Mouse (Mus musculus) forebrain, postnatal 0 days (tissue): ENCODE data around the gene Nuf2. TPM values are rescaled to one million over a fixed set of nuclear protein-coding genes. Genes with fewer than 3 reads are reported as not detected.
A peak's percentile ranks its signal among the peaks of the same experiment; 100 is the strongest.
"Not testable (repeated sequence)": the region's sequence is repeated elsewhere in the genome, so short reads cannot be mapped to it uniquely, and the experiment has no call there.

ENCODE experiments used
- ATAC-seq: fragments of 200-750 bp; cut with Nextera tagmentation; 2 replicates; pipeline ENCODE4 v1.8.0; 2017; ENCODE audit warnings: mild to moderate bottlenecking, moderate library complexity
- DNase-seq: peaks from one replicate; pipeline ENCODE4 v3.0.0-alpha.2; 2015
- H3K27ac ChIP-seq: fragments of 300-500 bp; sonication (generic); 2 replicates; pipeline ENCODE4 v1.5.1; 2014; ENCODE audit warnings: low read depth, mild to moderate bottlenecking, antibody characterized with exemption, low read length, moderate library complexity, mixed read lengths
- H3K27me3 ChIP-seq: fragments of 300-500 bp; sonication (generic); 2 replicates; pipeline ENCODE4 v1.6.1; 2014; ENCODE audit warnings: mild to moderate bottlenecking, low read length, mixed read lengths; ENCODE audit not compliant: insufficient read depth
- H3K36me3 ChIP-seq: fragments of 300-500 bp; sonication (generic); 2 replicates; pipeline ENCODE4 v1.6.1; 2014; ENCODE audit warnings: mild to moderate bottlenecking, moderate library complexity; ENCODE audit not compliant: insufficient read depth
- H3K4me1 ChIP-seq: fragments of 300-500 bp; sonication (generic); 2 replicates; pipeline ENCODE4 v1.6.1; 2014; ENCODE audit warnings: antibody characterized with exemption; ENCODE audit not compliant: insufficient read depth
- H3K4me2 ChIP-seq: fragments of 300-500 bp; sonication (generic); 2 replicates; pipeline ENCODE4 v1.6.1; 2014; ENCODE audit warnings: low read depth, mild to moderate bottlenecking, moderate library complexity
- H3K4me3 ChIP-seq: fragments of 300-500 bp; sonication (generic); 2 replicates; pipeline ENCODE4 v1.5.1; 2014; ENCODE audit warnings: low read depth, low read length, mixed read lengths
- H3K9ac ChIP-seq: fragments of 300-500 bp; sonication (generic); 2 replicates; pipeline ENCODE4 v1.6.1; 2014; ENCODE audit warnings: mild to moderate bottlenecking
- H3K9me3 ChIP-seq: fragments of 300-500 bp; sonication (generic); 2 replicates; pipeline ENCODE4 v1.6.1; 2016; ENCODE audit warnings: low read length
- CTCF ChIP-seq: sonication (generic); IDR thresholded peaks from 2 replicates; pipeline ENCODE4 v1.5.1; 2016; ENCODE audit warnings: antibody characterized with exemption, control low read depth, low read depth
- WGBS: fragments of 180-500 bp; shearing (Covaris S2); extraction: QIAGEN DNeasy Blood & Tissue Kit; methylation state at CpG from one replicate; pipeline ENCODE4 v1.1.7; 2014; 5-methylcytosine and 5-hydroxymethylcytosine counted together
- polyA plus RNA-seq: library from polyadenylated mRNA; unstranded; fragments of >200 nt; fragmentation: Nextera tagmentation; extraction: Ambion mirVana; gene quantifications from 2 replicates; pipeline ENCODE4 v1.2.1, GENCODE M21; 2015
- total RNA-seq: library from RNA; depleted of rRNA; stranded (reverse); fragments of >200 nt; gene quantifications from 2 replicates; pipeline ENCODE4 v1.2.3, GENCODE M21; 2014

The Nuf2 gene
- total and polyA plus RNA-seq, 2 experiments from 2014 or later, result 7.9 to 8.6 TPM

DNA sequence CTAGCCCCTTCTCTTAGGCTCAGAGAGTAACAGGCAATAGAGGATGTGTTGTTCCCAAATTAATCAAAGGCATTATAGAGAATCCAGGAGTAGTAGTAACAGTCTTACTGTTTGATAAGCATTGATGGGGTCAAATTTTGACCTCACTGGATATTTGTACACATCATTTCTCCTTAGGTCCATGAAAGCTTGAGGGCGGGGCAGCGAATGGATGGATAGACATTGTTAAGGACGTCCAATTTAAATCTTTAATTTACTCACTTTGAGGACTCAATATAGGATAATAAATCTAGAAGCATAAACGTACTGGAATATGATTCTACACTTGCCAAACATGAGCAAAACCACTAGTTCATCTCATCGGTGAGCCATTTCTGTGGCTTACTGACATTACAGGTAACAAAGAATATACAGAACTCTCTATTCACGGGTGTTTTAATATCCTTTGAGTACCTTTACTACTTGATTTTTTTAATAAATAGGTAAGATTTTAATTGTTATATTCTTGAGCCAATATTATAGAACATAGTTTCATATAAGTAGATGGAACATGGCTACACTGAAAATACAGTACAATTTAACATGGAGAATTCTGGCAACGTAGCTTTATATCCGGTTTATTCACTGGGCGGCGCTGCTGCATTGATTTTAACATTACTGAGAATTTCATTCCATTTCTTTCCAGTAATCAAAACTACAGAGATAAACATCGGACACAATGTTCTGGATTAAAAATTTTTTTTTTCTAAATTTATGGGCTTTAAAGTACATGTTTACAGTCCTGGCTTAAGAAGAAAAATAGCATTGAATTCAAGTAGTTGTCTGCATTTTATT lies 655 bp upstream of the Nuf2 start:
- Histone ChIP-seq H3K9ac (peak overlapping the region; percentile 57), H3K27me3 (no peaks in the 10 kb centered on the region), H3K36me3 (no peaks in the 10 kb centered on the region), H3K4me1 (no peaks in the 10 kb centered on the region), H3K27ac (peak overlapping the region; percentile 79), H3K4me3 (peak overlapping the region; percentile 51), H3K9me3 (no peaks in the 10 kb centered on the region), H3K4me2 (peak overlapping the region; percentile 60)
- WGBS, result 4% methylated on average over 11 of the region's 11 CpGs
- ATAC-seq (peak; percentile 46), DNase-seq (peak; percentile 87)
- peak; percentile 74 for TF ChIP-seq CTCF

GRCm38 (mm10) chr1:169529996-169530518 lies 1.2 kb downstream of the Nuf2 start:
- 80% methylated on average over 8 of the region's 8 CpGs for WGBS
- DNase-seq (no peak), ATAC-seq (no peak)
- H3K4me2 ChIP-seq, result no peak overlapping the region
- TF ChIP-seq CTCF, result no peak
- no peak overlapping the region for H3K4me3 ChIP-seq
- H3K9ac ChIP-seq, result no peak overlapping the region
- no peaks in the 10 kb centered on the region for H3K36me3 ChIP-seq
- no peaks in the 10 kb centered on the region for H3K27me3 ChIP-seq
- H3K27ac ChIP-seq, result no peak overlapping the region
- no peaks in the 10 kb centered on the region for H3K4me1 ChIP-seq
- no peaks in the 10 kb centered on the region for H3K9me3 ChIP-seq

DNA sequence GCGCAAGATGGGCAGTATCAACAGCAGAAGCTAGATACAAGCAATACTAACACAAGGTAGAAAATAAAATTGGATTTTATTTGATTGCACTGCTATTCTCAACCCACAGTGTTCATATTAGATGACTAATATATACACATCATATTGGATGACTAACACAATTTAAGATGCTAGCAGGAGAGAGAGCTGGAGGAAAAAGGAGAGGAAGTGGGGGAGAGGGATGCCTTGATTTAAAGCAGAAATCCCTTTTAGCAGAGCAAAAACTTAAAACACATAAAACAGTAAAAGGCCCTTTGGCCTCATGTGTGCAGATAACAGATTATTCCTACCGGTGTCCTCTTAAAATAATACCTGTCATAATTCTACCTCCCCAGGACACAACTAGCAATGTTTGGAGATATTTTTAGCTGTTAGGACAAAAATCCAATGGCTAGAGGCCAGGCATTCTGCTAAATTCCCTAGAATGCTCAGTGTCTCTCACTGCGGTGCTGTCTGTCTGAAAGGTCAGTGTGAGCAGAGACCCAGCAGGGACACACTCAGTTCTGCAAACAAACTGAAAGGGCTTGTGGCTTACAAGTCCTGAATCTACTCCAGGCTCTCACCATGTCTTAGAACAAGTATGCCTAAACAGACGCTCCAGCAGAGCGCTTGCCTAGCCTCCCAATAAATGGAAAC lies 5.1 kb downstream of the Nuf2 start:
- no peak for TF ChIP-seq CTCF
- Histone ChIP-seq H3K9me3 (no peaks in the 10 kb centered on the region), H3K9ac (no peak overlapping the region), H3K4me1 (no peaks in the 10 kb centered on the region), H3K36me3 (no peaks in the 10 kb centered on the region), H3K27ac (no peak overlapping the region), H3K4me3 (no peak overlapping the region), H3K27me3 (no peaks in the 10 kb centered on the region), H3K4me2 (no peak overlapping the region)
- no peak for ATAC-seq
- 89% methylated on average over 5 of the region's 5 CpGs for WGBS
- no peak for DNase-seq

GRCm38 (mm10) chr1:169519337-169519736 lies 11.9 kb downstream of the Nuf2 start:
- DNase-seq, result peak; percentile 56
- no peaks in the 10 kb centered on the region for H3K4me1 ChIP-seq
- no peaks in the 10 kb centered on the region for H3K9me3 ChIP-seq
- no peaks in the 10 kb centered on the region; the same call in 1 of the 2 replicates for H3K36me3 ChIP-seq
- H3K9ac ChIP-seq, result no peak overlapping the region
- H3K27ac ChIP-seq, result peak overlapping the region; percentile 42
- no peak for TF ChIP-seq CTCF
- no peak overlapping the region for H3K4me2 ChIP-seq
- ATAC-seq, result peak; percentile 90
- H3K27me3 ChIP-seq, result no peaks in the 10 kb centered on the region
- 76% methylated on average over 11 of the region's 11 CpGs for WGBS
- H3K4me3 ChIP-seq, result no peak overlapping the region

GRCm38 (mm10) chr1:169517899-169518517 lies 13.3 kb downstream of the Nuf2 start:
- H3K27me3 ChIP-seq, DNase-seq, ATAC-seq, H3K4me1 ChIP-seq, H3K4me3 ChIP-seq, H3K9ac ChIP-seq, H3K4me2 ChIP-seq, H3K27ac ChIP-seq, H3K9me3 ChIP-seq, H3K36me3 ChIP-seq: not testable (repeated sequence)
- WGBS, result 92% methylated on average over 6 of the region's 7 CpGs
- TF ChIP-seq CTCF, result peak; percentile 35

- 91% methylated on average over 8 of the region's 8 CpGs for WGBS
Observed at GRCm38 (mm10) chr1:169517376-169517892, 13.8 kb downstream of the Nuf2 start.

More at GRCm38 (mm10) chr1:169517376-169517892, 13.8 kb downstream of the Nuf2 start:
- no peak; the same call in 1 of the 2 replicates for TF ChIP-seq CTCF
- no peak overlapping the region for H3K9ac ChIP-seq
- ATAC-seq (no peak), DNase-seq (no peak)
- H3K4me1 ChIP-seq, result no peaks in the 10 kb centered on the region
- no peak overlapping the region for H3K4me2 ChIP-seq
- H3K36me3 ChIP-seq, result no peaks in the 10 kb centered on the region; the same call in 1 of the 2 replicates
- no peak overlapping the region for H3K4me3 ChIP-seq
- no peak overlapping the region for H3K27ac ChIP-seq
- no peaks in the 10 kb centered on the region for H3K9me3 ChIP-seq
- H3K27me3 ChIP-seq, result no peaks in the 10 kb centered on the region
